Mouse (Mus musculus) heart, embryonic 14.5 days (tissue): ENCODE data around the gene Rhob. TPM values are rescaled to one million over a fixed set of nuclear protein-coding genes. Genes with fewer than 3 reads are reported as not detected.

Source experiments
- ATAC-seq: fragments of 200-750 bp; cut with Nextera tagmentation; 2 replicates; pipeline ENCODE4 v1.8.0; 2017; ENCODE audit warnings: low read depth, moderate TSS enrichment; ENCODE audit not compliant: insufficient number of reproducible peaks, insufficient read depth, low FRiP score
- H3K27ac ChIP-seq, 2 experiments: fragments of 200-500 bp in 1 of 2; fragments of 300-500 bp in 1 of 2; sonication (generic) in 1 of 2; replicated peaks in 1 of 2; 2 replicates each; pipeline ENCODE4 v1.5.1; 2012 to 2014; ENCODE audit warnings: low read depth in 2 of 2, low read length in 2 of 2, control low read depth in 1 of 2, mild to moderate bottlenecking in 1 of 2, mixed read lengths in 1 of 2; ENCODE audit not compliant: control insufficient read depth in 1 of 2, insufficient read depth in 1 of 2
- H3K27me3 ChIP-seq: fragments of 300-500 bp; sonication (generic); 2 replicates; pipeline ENCODE4 v1.6.1; 2014; ENCODE audit warnings: mild to moderate bottlenecking, low read length, control low read depth; ENCODE audit not compliant: control insufficient read depth, insufficient read depth
- H3K36me3 ChIP-seq: fragments of 300-500 bp; sonication (generic); 2 replicates; pipeline ENCODE4 v1.6.1; 2014; ENCODE audit warnings: mild to moderate bottlenecking, control low read depth, low read length, mixed read lengths; ENCODE audit not compliant: control insufficient read depth, insufficient read depth
- H3K4me1 ChIP-seq, 2 experiments: fragments of 200-500 bp in 1 of 2; fragments of 300-500 bp in 1 of 2; sonication (generic) in 1 of 2; 2 replicates each; pipeline ENCODE4 v1.6.1; 2012 to 2014; ENCODE audit warnings: low read length in 2 of 2, control low read depth in 1 of 2, mixed read lengths in 1 of 2; ENCODE audit not compliant: control insufficient read depth in 2 of 2, insufficient read depth in 2 of 2
- H3K4me2 ChIP-seq: fragments of 300-500 bp; sonication (generic); 2 replicates; pipeline ENCODE4 v1.6.1; 2014; ENCODE audit warnings: mild to moderate bottlenecking, low read length
- H3K4me3 ChIP-seq, 2 experiments: fragments of 200-500 bp in 1 of 2; fragments of 300-500 bp in 1 of 2; sonication (generic) in 1 of 2; 2 replicates each; pipeline ENCODE4 v1.5.1; 2012 to 2014; ENCODE audit warnings: low read length in 2 of 2, mild to moderate bottlenecking in 2 of 2, control low read depth in 1 of 2, low read depth in 1 of 2, moderate library complexity in 1 of 2; ENCODE audit not compliant: control insufficient read depth in 1 of 2, insufficient read depth in 1 of 2
- H3K9ac ChIP-seq: fragments of 300-500 bp; sonication (generic); 2 replicates; pipeline ENCODE4 v1.6.1; 2014; ENCODE audit warnings: mild to moderate bottlenecking, low read length
- H3K9me3 ChIP-seq: fragments of 300-500 bp; sonication (generic); 2 replicates; pipeline ENCODE4 v1.6.1; 2016; ENCODE audit warnings: low read length, control low read depth; ENCODE audit not compliant: control insufficient read depth
- WGBS: fragments of 180-500 bp; shearing (Covaris S2); extraction: QIAGEN DNeasy Blood & Tissue Kit; methylation state at CpG from one replicate; pipeline ENCODE4 v1.1.7; 2014; 5-methylcytosine and 5-hydroxymethylcytosine counted together
- polyA plus RNA-seq: library from polyadenylated mRNA; unstranded; fragments of >200 nt; fragmentation: Nextera tagmentation; extraction: Ambion mirVana; gene quantifications from 2 replicates; pipeline ENCODE4 v1.2.1, GENCODE M21; 2014

Rhob gene
- polyA plus RNA-seq: 50.6 and 56.1 TPM in 2 replicates

- no peaks in the 10 kb centered on the region for H3K27me3 ChIP-seq
- peak within 1 kb of the TSS; percentile 94 for H3K9ac ChIP-seq
- WGBS: under 1% methylated on average over 56 of the region's 56 CpGs
- ATAC-seq: peak; percentile 97
- peak within 1 kb of the TSS; percentile 66 to 71 for H3K4me3 ChIP-seq
- H3K36me3 ChIP-seq: no peaks in the 10 kb centered on the region; the same call in 1 of the 2 replicates
- H3K9me3 ChIP-seq: no peaks in the 10 kb centered on the region
- H3K4me1 ChIP-seq: peaks cover 10 to 37% of the 10 kb centered on the region in 2 experiments
- peak within 1 kb of the TSS; percentile 85 for H3K4me2 ChIP-seq
- H3K27ac ChIP-seq: peak within 1 kb of the TSS; percentile 97
Observed at GRCm38 (mm10) chr12:8499871-8500596, at the start of gene Rhob. Gene Rhob, minus strand, starts transcription at chr12:8500009.

DNA sequence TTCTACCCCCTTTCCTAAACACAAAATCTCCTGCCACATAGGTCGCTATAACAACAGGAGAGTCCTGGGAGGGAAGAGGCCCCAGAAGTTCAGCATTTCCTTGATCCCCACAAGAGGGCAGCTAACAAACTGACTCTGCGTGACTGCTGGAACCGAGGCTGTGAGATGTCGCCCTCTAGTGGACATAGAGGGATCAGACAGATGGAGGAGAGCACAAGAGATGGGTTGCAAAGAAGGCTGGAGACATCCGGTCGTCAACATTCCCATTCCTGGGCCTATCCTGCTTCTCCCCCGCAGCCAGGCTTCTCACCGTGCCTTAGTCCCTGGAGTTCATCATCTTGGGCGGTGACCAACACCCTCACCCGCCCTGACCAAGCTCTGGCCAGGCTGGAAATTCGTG is 47.5 kb upstream of the Rhob start:
- Histone ChIP-seq H3K4me3 (no peak overlapping the region), H3K9ac (no peak overlapping the region), H3K27me3 (no peaks in the 10 kb centered on the region), H3K9me3 (no peaks in the 10 kb centered on the region), H3K4me1 (peaks cover 0 to 6% of the 10 kb centered on the region in 2 experiments; a peak in 1 of 4 replicates), H3K27ac (no peak overlapping the region), H3K36me3 (no peaks in the 10 kb centered on the region), H3K4me2 (no peak overlapping the region)
- ATAC-seq: peak; percentile 69; the same call in 1 of the 2 replicates
- 11% methylated on average over 11 of the region's 11 CpGs for WGBS

- Histone ChIP-seq H3K9ac (no peak overlapping the region), H3K4me3 (no peak overlapping the region), H3K36me3 (no peaks in the 10 kb centered on the region), H3K4me2 (no peak overlapping the region), H3K27ac (no peak overlapping the region), H3K4me1 (peaks cover 0 to 6% of the 10 kb centered on the region in 2 experiments; a peak in 1 of 4 replicates), H3K27me3 (no peaks in the 10 kb centered on the region), H3K9me3 (no peaks in the 10 kb centered on the region)
- no peak for ATAC-seq
- WGBS: 64% methylated on average over 6 of the region's 6 CpGs
Observed at GRCm38 (mm10) chr12:8546801-8547200, 47.0 kb upstream of the Rhob start.

DNA sequence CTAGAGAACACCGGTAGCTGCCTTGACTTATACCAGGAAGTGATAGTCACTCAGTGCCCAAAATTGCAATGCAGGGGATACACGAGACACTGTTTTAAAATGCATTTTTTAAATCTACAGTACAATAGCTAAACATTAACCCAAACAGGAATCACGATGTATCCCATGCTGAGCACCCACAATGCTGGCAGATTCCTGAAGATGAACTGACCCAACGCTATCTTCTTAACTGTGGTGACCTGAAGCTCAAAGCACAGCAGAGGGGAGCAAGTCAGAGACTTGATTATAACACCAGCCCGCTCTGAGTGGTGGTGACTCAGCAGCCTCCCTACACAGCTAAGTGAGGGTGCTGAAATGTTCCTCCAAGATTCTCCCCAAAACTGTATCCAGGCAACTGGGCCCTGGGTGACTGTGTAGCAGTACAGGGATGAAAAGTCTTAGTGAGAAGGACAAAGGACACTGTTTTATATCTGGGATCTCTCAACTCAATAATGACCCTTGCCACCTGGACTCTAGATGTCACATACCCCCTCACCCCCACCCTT is 45.3 kb upstream of the Rhob start:
- H3K36me3 ChIP-seq: no peaks in the 10 kb centered on the region
- no peak overlapping the region for H3K27ac ChIP-seq
- no peak overlapping the region for H3K4me2 ChIP-seq
- no peaks in the 10 kb centered on the region for H3K27me3 ChIP-seq
- H3K9ac ChIP-seq: no peak overlapping the region
- no peak overlapping the region for H3K4me3 ChIP-seq
- H3K9me3 ChIP-seq: no peaks in the 10 kb centered on the region
- no peak for ATAC-seq
- H3K4me1 ChIP-seq: peaks cover 0 to 6% of the 10 kb centered on the region in 2 experiments; a peak in 1 of 4 replicates
- WGBS: 80% methylated on average over 5 of the region's 5 CpGs

- H3K36me3 ChIP-seq: no peaks in the 10 kb centered on the region
Observed at GRCm38 (mm10) chr12:8542371-8542770, 42.6 kb upstream of the Rhob start.

DNA sequence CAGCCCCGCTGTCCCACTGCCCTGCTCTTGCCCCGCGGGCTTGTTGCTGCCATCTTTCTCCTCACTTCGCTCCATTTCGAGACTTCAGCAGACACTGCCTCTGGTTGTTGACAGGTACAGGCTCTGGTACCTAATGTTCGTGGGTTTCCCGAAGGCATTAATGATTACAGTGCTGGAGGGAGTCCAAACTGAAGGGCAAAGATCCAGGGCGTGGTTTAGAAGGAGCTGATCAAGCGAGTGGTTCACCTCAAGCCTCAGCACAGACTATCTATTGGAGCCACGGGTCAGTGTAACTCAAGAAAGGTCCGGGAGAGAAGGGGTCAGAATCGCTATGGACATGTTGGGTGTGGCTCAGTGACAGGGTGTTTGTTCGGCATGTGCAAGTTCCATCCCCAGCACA is 39.7 kb upstream of the Rhob start:
- Histone ChIP-seq H3K4me1 (no peaks in the 10 kb centered on the region; a peak in 2 of 4 replicates), H3K4me3 (no peak overlapping the region), H3K36me3 (no peaks in the 10 kb centered on the region), H3K9me3 (no peaks in the 10 kb centered on the region), H3K27me3 (no peaks in the 10 kb centered on the region), H3K9ac (no peak overlapping the region), H3K4me2 (no peak overlapping the region), H3K27ac (no peak overlapping the region)
- no peak for ATAC-seq
- WGBS: 75% methylated on average over 13 of the region's 13 CpGs

More at GRCm38 (mm10) chr12:8542371-8542770, 42.6 kb upstream of the Rhob start:
- WGBS: 61% methylated on average over 4 of the region's 4 CpGs
- no peak overlapping the region for H3K9ac ChIP-seq
- H3K27me3 ChIP-seq: no peaks in the 10 kb centered on the region
- H3K4me2 ChIP-seq: no peak overlapping the region
- ATAC-seq: no peak
- no peaks in the 10 kb centered on the region for H3K9me3 ChIP-seq
- H3K4me1 ChIP-seq: peaks cover 0 to 4% of the 10 kb centered on the region in 2 experiments; a peak in 1 of 4 replicates
- no peak overlapping the region for H3K27ac ChIP-seq
- H3K4me3 ChIP-seq: no peak overlapping the region

GRCm38 (mm10) chr12:8537291-8537690 is 37.5 kb upstream of the Rhob start:
- Histone ChIP-seq H3K9me3 (no peaks in the 10 kb centered on the region), H3K4me1 (no peaks in the 10 kb centered on the region; a peak in 2 of 4 replicates), H3K9ac (no peak overlapping the region), H3K4me2 (no peak overlapping the region), H3K27ac (no peak overlapping the region), H3K27me3 (no peaks in the 10 kb centered on the region), H3K4me3 (no peak overlapping the region), H3K36me3 (no peaks in the 10 kb centered on the region)
- WGBS: 85% methylated on average over 5 of the region's 5 CpGs
- no peak for ATAC-seq
